Mouse (Mus musculus): ENCODE data around the gene Frs2. TPM values are rescaled to one million over a fixed set of nuclear protein-coding genes. Genes with fewer than 3 reads are reported as not detected.

Gene Frs2
- polyA plus RNA-seq, 1 experiment from 2014 or later = 7.7 TPM

DNA sequence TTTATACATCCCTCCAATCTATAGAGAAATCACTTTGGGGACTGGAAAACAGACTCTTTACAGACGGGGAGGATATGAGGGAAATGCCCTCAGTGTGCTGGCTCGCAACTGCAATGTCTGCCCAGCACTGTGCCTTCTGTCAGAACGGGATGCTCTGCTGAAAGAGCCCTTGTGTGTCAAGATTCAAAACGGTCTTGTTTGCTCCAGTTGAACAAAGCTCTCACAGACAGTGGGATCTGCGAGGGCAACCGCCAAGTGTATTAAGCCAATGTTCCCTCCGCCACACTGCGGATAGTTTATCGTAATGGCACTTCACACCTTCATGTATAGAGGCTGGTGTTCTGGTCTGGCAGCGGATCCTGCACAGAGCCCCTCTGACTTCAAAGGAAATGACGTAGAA, 14.3 kb upstream of the Frs2 start:
- Histone ChIP-seq H3K4me1 (ENCODE audit: insufficient read depth) (peaks cover 4% of the 10 kb centered on the region), H3K4me2 (ENCODE audit: low read depth, low read length) (no peak overlapping the region), H3K36me3 (replicated peaks; ENCODE audit: insufficient read depth, low read length) (no peaks in the 10 kb centered on the region), H3K4me3 (ENCODE audit: low read depth, low read length) (no peak overlapping the region), H3K27ac (ENCODE audit: low read depth) (no peak overlapping the region), H3K9ac (replicated peaks) (no peak overlapping the region), H3K9me3 (ENCODE audit: low read length) (no peaks in the 10 kb centered on the region), H3K27me3 (ENCODE audit: insufficient read depth, low read length) (no peaks in the 10 kb centered on the region)
- no peak for DNase-seq
- TF ChIP-seq EP300 (IDR thresholded peaks at IDR 0.05; ENCODE audit: low read depth) (no peak), CTCF (IDR thresholded peaks at IDR 0.05; ENCODE audit: low read depth) (no peak)
- 71% methylated on average over 11 of the region's 11 CpGs for WGBS (ENCODE audit: insufficient replicate concordance)
- no peak for ATAC-seq

DNA sequence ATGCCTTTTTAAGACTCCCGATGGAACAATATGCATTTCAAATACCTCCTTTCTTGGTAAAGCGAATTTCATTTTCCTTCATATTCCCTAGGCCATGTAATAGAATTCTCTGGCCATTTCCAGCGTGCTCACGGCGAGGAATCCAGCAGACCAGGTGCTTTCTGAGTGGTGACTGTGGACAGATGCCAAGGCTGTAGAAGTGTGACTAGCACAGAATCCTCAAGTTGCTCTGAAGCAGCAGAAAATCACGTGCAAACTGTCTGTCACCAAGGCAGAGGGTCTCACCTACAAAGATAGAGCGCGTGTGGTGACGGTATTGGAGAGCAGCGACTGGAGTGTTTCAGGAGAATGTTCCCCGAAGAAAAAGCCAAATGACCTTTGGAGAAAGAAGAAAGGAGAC, 11.8 kb upstream of the Frs2 start:
- WGBS (ENCODE audit: insufficient replicate concordance) = 82% methylated on average over 11 of the region's 11 CpGs
- H3K9me3 ChIP-seq (ENCODE audit: low read length) = no peaks in the 10 kb centered on the region
- no peaks in the 10 kb centered on the region for H3K36me3 ChIP-seq (replicated peaks; ENCODE audit: insufficient read depth, low read length)
- H3K4me2 ChIP-seq (ENCODE audit: low read depth, low read length) = no peak overlapping the region
- no peak overlapping the region for H3K9ac ChIP-seq (replicated peaks)
- TF ChIP-seq EP300 (IDR thresholded peaks at IDR 0.05; ENCODE audit: low read depth) = no peak
- no peak for TF ChIP-seq CTCF (IDR thresholded peaks at IDR 0.05; ENCODE audit: low read depth)
- DNase-seq = no peak
- H3K27me3 ChIP-seq (ENCODE audit: insufficient read depth, low read length) = no peaks in the 10 kb centered on the region
- H3K27ac ChIP-seq (ENCODE audit: low read depth) = no peak overlapping the region
- H3K4me3 ChIP-seq (ENCODE audit: low read depth, low read length) = no peak overlapping the region
- no peak for ATAC-seq
- H3K4me1 ChIP-seq (ENCODE audit: insufficient read depth) = no peaks in the 10 kb centered on the region

DNA sequence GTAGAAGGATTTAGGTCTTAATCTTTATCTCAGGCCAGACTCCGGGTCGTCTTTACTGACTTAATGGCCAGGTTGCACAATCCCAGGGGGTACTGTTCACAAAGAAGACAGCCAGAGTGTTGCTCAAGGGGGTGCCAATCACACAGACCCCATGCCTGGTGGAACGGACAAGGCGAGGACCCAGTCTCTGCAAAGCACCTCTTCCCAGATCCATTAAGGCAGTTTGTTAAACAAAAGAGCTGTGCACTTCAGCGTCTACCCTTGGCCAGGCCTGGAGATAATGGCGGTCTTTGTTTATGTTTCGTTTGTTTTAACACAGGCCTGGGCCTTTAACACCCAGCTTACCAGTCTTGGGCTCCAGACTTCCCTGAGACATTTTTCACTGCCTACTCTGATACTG, 3.9 kb upstream of the Frs2 start:
- DNase-seq (no peak), ATAC-seq (no peak)
- no peak overlapping the region for H3K4me3 ChIP-seq (ENCODE audit: low read depth, low read length)
- no peaks in the 10 kb centered on the region for H3K9me3 ChIP-seq (ENCODE audit: low read length)
- H3K27ac ChIP-seq (ENCODE audit: low read depth) = no peak overlapping the region
- peaks cover 9% of the 10 kb centered on the region; the same call in 1 of the 2 replicates for H3K4me1 ChIP-seq (ENCODE audit: insufficient read depth)
- TF ChIP-seq EP300 (IDR thresholded peaks at IDR 0.05; ENCODE audit: low read depth) (no peak), CTCF (IDR thresholded peaks at IDR 0.05; ENCODE audit: low read depth) (no peak)
- no peak overlapping the region for H3K4me2 ChIP-seq (ENCODE audit: low read depth, low read length)
- no peaks in the 10 kb centered on the region for H3K36me3 ChIP-seq (replicated peaks; ENCODE audit: insufficient read depth, low read length)
- no peak overlapping the region for H3K9ac ChIP-seq (replicated peaks)
- WGBS (ENCODE audit: insufficient replicate concordance) = 53% methylated on average over 7 of the region's 7 CpGs
- no peaks in the 10 kb centered on the region for H3K27me3 ChIP-seq (ENCODE audit: insufficient read depth, low read length)

DNA sequence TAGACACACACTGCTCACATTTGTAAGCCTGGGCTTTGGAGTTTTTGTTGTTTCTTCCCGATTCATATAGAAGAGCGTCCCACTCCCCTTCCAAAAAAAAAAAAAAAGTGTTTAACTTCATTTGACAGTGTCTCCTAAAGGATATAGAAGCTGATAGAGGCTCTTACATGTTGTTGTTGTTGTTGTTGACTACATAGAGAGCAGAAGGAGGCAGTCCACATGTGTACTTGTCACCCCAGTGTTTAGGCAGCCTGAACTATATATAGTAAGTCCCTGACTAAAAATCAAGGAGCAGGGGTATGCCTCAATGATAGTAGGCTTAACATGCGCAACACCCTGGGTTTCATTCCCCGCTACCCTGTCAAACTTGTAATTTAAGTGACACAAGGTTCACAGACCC, 3.3 kb upstream of the Frs2 start:
- TF ChIP-seq CTCF (IDR thresholded peaks at IDR 0.05; ENCODE audit: low read depth) (no peak), EP300 (IDR thresholded peaks at IDR 0.05; ENCODE audit: low read depth) (no peak)
- no peaks in the 10 kb centered on the region for H3K27me3 ChIP-seq (ENCODE audit: insufficient read depth, low read length)
- no peaks in the 10 kb centered on the region for H3K9me3 ChIP-seq (ENCODE audit: low read length)
- H3K4me2 ChIP-seq (ENCODE audit: low read depth, low read length) = no peak overlapping the region
- H3K36me3 ChIP-seq (replicated peaks; ENCODE audit: insufficient read depth, low read length) = no peaks in the 10 kb centered on the region
- ATAC-seq (no peak), DNase-seq (no peak)
- H3K27ac ChIP-seq (ENCODE audit: low read depth) = no peak overlapping the region
- H3K4me1 ChIP-seq (ENCODE audit: insufficient read depth) = peaks cover 14% of the 10 kb centered on the region; the same call in 1 of the 2 replicates
- 74% methylated on average over 4 of the region's 4 CpGs for WGBS (ENCODE audit: insufficient replicate concordance)
- H3K4me3 ChIP-seq (ENCODE audit: low read depth, low read length) = no peak overlapping the region
- H3K9ac ChIP-seq (replicated peaks) = no peak overlapping the region

DNA sequence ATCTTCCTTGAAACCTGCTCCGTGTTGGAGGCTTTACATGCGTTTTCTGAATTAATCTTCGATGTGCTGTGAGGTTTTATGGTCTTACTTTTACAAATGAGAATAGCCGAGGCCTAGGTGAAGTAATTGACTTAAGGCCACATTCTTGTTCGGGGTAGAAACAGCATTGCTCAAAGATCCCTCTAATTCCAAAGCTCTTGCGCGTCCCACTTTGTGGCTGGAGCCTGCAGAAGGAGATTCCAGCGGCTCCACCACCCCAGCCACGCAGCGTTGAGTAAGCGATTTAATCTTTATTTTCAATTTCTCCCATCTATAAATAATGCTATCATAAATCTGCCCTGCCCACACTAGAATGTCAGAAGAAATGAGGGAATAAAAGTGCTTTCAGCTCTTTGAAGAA, 2.9 kb upstream of the Frs2 start:
- no peak overlapping the region for H3K4me3 ChIP-seq (ENCODE audit: low read depth, low read length)
- no peak overlapping the region for H3K9ac ChIP-seq (replicated peaks)
- H3K4me2 ChIP-seq (ENCODE audit: low read depth, low read length) = peak overlapping the region; percentile 78
- no peaks in the 10 kb centered on the region for H3K9me3 ChIP-seq (ENCODE audit: low read length)
- no peak overlapping the region for H3K27ac ChIP-seq (ENCODE audit: low read depth)
- DNase-seq (no peak), ATAC-seq (no peak)
- peaks cover 18% of the 10 kb centered on the region; the same call in 1 of the 2 replicates for H3K4me1 ChIP-seq (ENCODE audit: insufficient read depth)
- H3K36me3 ChIP-seq (replicated peaks; ENCODE audit: insufficient read depth, low read length) = no peaks in the 10 kb centered on the region
- H3K27me3 ChIP-seq (ENCODE audit: insufficient read depth, low read length) = no peaks in the 10 kb centered on the region
- WGBS (ENCODE audit: insufficient replicate concordance) = 52% methylated on average over 11 of the region's 11 CpGs
- TF ChIP-seq EP300 (IDR thresholded peaks at IDR 0.05; ENCODE audit: low read depth) (no peak), CTCF (IDR thresholded peaks at IDR 0.05; ENCODE audit: low read depth) (no peak)

DNA sequence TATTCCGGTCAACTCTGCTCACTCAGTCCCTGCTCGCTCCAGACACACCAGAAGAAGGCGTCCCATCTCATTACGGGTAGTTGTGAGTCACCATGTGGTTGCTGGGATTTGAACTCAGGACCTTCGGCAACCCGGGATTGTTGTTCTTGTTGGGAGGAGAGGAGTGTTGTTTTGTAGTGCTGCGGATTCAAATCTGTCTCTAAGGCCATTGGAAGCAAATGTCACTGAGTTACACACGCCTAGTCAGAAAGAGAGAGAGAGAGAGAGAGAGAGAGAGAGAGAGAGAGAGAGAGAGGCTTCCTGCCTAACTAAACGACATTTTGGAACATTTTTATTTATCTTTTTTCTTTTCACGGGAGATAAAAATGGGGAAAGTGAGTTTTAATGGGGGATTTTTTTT, 2.4 kb upstream of the Frs2 start:
- Histone ChIP-seq H3K4me1 (ENCODE audit: insufficient read depth) (peaks cover 21% of the 10 kb centered on the region; the same call in 1 of the 2 replicates), H3K4me2 (ENCODE audit: low read depth, low read length) (peak overlapping the region; percentile 78), H3K9me3 (ENCODE audit: low read length) (no peaks in the 10 kb centered on the region), H3K36me3 (replicated peaks; ENCODE audit: insufficient read depth, low read length) (no peaks in the 10 kb centered on the region), H3K27ac (ENCODE audit: low read depth) (no peak overlapping the region), H3K27me3 (ENCODE audit: insufficient read depth, low read length) (no peaks in the 10 kb centered on the region), H3K9ac (replicated peaks) (no peak overlapping the region; the same call in 1 of the 2 replicates), H3K4me3 (ENCODE audit: low read depth, low read length) (peak overlapping the region; percentile 96; the same call in 1 of the 2 replicates)
- no peak for DNase-seq
- TF ChIP-seq EP300 (IDR thresholded peaks at IDR 0.05; ENCODE audit: low read depth) (no peak), CTCF (IDR thresholded peaks at IDR 0.05; ENCODE audit: low read depth) (no peak)
- no peak for ATAC-seq
- 42% methylated on average over 10 of the region's 10 CpGs for WGBS (ENCODE audit: insufficient replicate concordance)

Measured in liver, postnatal 0 days (tissue).